Mouse (Mus musculus) limb, embryonic 13.5 days (tissue): ENCODE measurements around the gene Acad12. TPM values are rescaled to one million over a fixed set of nuclear protein-coding genes. Genes with fewer than 3 reads are reported as not detected.
"Not testable (repeated sequence)": the region's sequence is repeated elsewhere in the genome, so short reads cannot be mapped to it uniquely, and the experiment has no call there.

Source experiments
- ATAC-seq: fragments of 200-750 bp; cut with Nextera tagmentation; 2 replicates; pipeline ENCODE4 v1.8.0; 2017; ENCODE audit warnings: low read depth, moderate number of reproducible peaks, moderate TSS enrichment; ENCODE audit not compliant: low FRiP score
- H3K27ac ChIP-seq: fragments of 300-500 bp; sonication (generic); 2 replicates; pipeline ENCODE4 v1.5.1; 2015; ENCODE audit warnings: inconsistent platforms, mild to moderate bottlenecking, moderate library complexity
- H3K27me3 ChIP-seq: fragments of 300-500 bp; sonication (generic); 2 replicates; pipeline ENCODE4 v1.6.1; 2015; ENCODE audit warnings: mild to moderate bottlenecking, inconsistent platforms
- H3K36me3 ChIP-seq: fragments of 300-500 bp; sonication (generic); 2 replicates; pipeline ENCODE4 v1.6.1; 2015; ENCODE audit warnings: inconsistent platforms, mild to moderate bottlenecking, moderate library complexity
- H3K4me1 ChIP-seq: fragments of 300-500 bp; sonication (generic); 2 replicates; pipeline ENCODE4 v1.6.1; 2015; ENCODE audit warnings: inconsistent platforms
- H3K4me2 ChIP-seq: fragments of 300-500 bp; sonication (generic); replicated peaks from 2 replicates; pipeline ENCODE4 v1.6.1; 2015; ENCODE audit warnings: inconsistent platforms, mild to moderate bottlenecking, moderate library complexity
- H3K4me3 ChIP-seq: fragments of 300-500 bp; sonication (generic); 2 replicates; pipeline ENCODE4 v1.5.1; 2015; ENCODE audit warnings: moderate library complexity, mild to moderate bottlenecking, inconsistent platforms
- H3K9ac ChIP-seq: fragments of 300-500 bp; sonication (generic); 2 replicates; pipeline ENCODE4 v1.6.1; 2015; ENCODE audit warnings: mild to moderate bottlenecking, inconsistent platforms
- H3K9me3 ChIP-seq: fragments of 300-500 bp; sonication (generic); 2 replicates; pipeline ENCODE4 v1.6.1; 2016; ENCODE audit warnings: inconsistent platforms
- WGBS: fragments of 180-500 bp; shearing (Covaris S2); methylation state at CpG from one replicate; pipeline ENCODE4 v1.1.7; 2015; 5-methylcytosine and 5-hydroxymethylcytosine counted together
- polyA plus RNA-seq: library from polyadenylated mRNA; unstranded; fragments of >200 nt; fragmentation: Nextera tagmentation; extraction: Ambion mirVana; gene quantifications from 2 replicates; pipeline ENCODE4 v1.2.1, GENCODE M21; 2015

Gene Acad12
- polyA plus RNA-seq = 2.1 and 3.2 TPM in 2 replicates

GRCm38 (mm10) chr5:121618592-121619513, at the start of gene Acad12:
Gene Acad12, minus strand, starts transcription at chr5:121618938.
- H3K4me1 ChIP-seq = peaks cover 10% of the 10 kb centered on the region
- H3K9ac ChIP-seq = peak within 1 kb of the TSS; percentile 88
- no peaks in the 10 kb centered on the region for H3K27me3 ChIP-seq
- ATAC-seq = peak; percentile 79
- no peaks in the 10 kb centered on the region for H3K9me3 ChIP-seq
- H3K4me2 ChIP-seq = peak within 1 kb of the TSS; percentile 85
- 0 out of 2 replicates have a peak, but pooled peaks cover 3% of the 10 kb centered on the region for H3K36me3 ChIP-seq
- H3K4me3 ChIP-seq = peak within 1 kb of the TSS; percentile 78
- under 1% methylated on average over 57 of the region's 58 CpGs for WGBS
- H3K27ac ChIP-seq = peak within 1 kb of the TSS; percentile 48; the same call in 1 of the 2 replicates

DNA sequence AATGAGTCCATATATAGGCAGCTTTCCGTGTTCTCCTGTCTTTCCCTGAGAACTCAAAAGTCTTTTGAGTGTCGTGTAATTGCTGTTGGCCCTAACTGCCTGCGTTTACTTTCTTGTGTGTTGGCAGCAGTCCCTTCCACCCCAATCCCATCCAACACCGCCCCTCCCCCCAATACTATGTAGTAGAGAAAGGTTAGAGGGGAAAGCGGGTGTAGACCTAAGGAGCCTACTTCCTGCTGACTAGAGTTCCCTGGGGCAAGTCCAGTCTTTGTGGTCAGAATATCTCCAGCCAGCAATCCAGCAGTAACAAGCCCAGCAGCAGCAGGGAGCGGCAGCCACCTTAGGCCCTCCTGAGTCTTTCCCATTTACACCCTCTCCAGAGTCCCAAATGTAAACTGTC, 49.7 kb upstream of the Acad12 start:
- 65% methylated on average over 6 of the region's 6 CpGs for WGBS
- Histone ChIP-seq H3K9ac (no peak overlapping the region), H3K4me1 (no peaks in the 10 kb centered on the region), H3K9me3 (0 out of 2 replicates have a peak, but pooled peaks cover 2% of the 10 kb centered on the region), H3K27ac (no peak overlapping the region), H3K4me2 (no peak overlapping the region), H3K36me3 (peaks cover 88% of the 10 kb centered on the region), H3K27me3 (no peaks in the 10 kb centered on the region), H3K4me3 (no peak overlapping the region)
- no peak for ATAC-seq

DNA sequence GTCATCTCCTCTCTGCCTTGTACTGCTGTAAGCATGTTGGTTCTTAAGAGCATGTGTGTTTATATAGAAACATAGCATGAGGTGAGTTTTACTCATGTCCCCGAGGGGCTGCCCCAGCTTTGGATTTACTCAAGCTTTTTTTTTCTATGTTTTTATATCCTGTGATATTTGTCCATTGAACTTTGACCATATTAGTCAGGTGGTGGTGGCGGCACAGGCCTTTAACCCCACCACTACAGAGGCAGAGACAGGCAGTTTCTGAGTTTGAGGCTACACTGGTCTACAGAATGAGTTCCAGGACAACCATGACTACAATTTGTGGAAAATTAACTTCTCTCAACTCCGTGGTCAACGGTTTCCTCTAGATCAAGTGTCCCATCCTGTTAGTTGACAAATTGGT, 48.3 kb upstream of the Acad12 start:
- Histone ChIP-seq H3K4me2 (no peak overlapping the region), H3K36me3 (peaks cover 85% of the 10 kb centered on the region), H3K27me3 (no peaks in the 10 kb centered on the region), H3K27ac (no peak overlapping the region), H3K4me1 (peaks cover 4% of the 10 kb centered on the region), H3K4me3 (no peak overlapping the region), H3K9me3 (0 out of 2 replicates have a peak, but pooled peaks cover 2% of the 10 kb centered on the region), H3K9ac (no peak overlapping the region)
- ATAC-seq = no peak
- WGBS = 93% methylated on average over 4 of the region's 4 CpGs

DNA sequence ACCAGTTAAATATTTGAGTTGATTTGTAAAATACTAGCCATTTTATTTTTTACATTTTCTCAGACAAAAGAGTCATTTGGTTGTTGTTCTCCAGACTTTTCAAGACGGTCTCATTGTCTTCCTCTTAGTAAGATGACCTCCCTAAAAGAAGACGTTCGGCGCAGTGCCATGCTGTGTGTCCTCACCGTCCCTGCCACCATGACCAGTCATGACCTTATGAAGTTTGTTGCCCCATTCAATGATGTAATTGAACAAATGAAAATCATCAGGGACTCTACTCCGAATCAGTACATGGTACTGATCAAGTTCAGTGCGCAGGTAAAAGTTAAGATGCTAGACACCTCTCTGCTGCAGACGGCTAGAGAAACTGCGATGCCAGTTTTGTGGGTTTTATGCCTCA, 46.2 kb upstream of the Acad12 start:
- peaks cover 72% of the 10 kb centered on the region for H3K36me3 ChIP-seq
- WGBS = 94% methylated on average over 9 of the region's 9 CpGs
- H3K27me3 ChIP-seq = no peaks in the 10 kb centered on the region
- H3K9me3 ChIP-seq = no peaks in the 10 kb centered on the region
- H3K27ac ChIP-seq = no peak overlapping the region
- ATAC-seq = no peak
- H3K4me2 ChIP-seq = no peak overlapping the region
- H3K9ac ChIP-seq = no peak overlapping the region
- no peak overlapping the region for H3K4me3 ChIP-seq
- H3K4me1 ChIP-seq = peaks cover 16% of the 10 kb centered on the region

GRCm38 (mm10) chr5:121664078-121664477, 45.3 kb upstream of the Acad12 start:
- WGBS = 79% methylated on average over 6 of the region's 6 CpGs
- H3K27ac ChIP-seq = no peak overlapping the region
- H3K9me3 ChIP-seq = no peaks in the 10 kb centered on the region
- H3K4me2 ChIP-seq = no peak overlapping the region
- H3K9ac ChIP-seq = no peak overlapping the region
- H3K36me3 ChIP-seq = peaks cover 66% of the 10 kb centered on the region
- peaks cover 22% of the 10 kb centered on the region for H3K4me1 ChIP-seq
- no peak for ATAC-seq
- no peaks in the 10 kb centered on the region for H3K27me3 ChIP-seq
- no peak overlapping the region for H3K4me3 ChIP-seq

- no peak for ATAC-seq
- peaks cover 60% of the 10 kb centered on the region for H3K36me3 ChIP-seq
Measured at GRCm38 (mm10) chr5:121663456-121663855, 44.7 kb upstream of the Acad12 start.

DNA sequence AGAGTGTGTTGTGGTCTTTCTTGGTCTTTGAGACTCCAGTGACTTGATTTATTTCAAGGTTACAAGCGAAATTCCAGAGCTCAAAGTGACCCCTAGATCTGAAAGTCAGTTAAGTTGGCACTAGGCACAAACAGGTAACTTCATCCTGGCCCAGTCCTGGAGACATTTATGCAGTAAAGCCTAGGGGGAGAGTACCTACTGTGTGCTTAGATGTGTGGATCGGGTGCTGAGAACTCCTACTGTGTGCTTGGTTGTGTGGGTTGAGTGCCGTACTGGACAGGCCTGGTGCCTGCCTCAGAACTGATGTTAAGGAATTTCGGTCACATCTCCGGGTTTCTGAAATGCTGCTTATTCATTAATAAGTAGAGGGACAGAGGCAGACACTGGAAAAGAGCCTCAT, 42.8 kb upstream of the Acad12 start:
- H3K9me3 ChIP-seq = no peaks in the 10 kb centered on the region
- no peaks in the 10 kb centered on the region for H3K27me3 ChIP-seq
- peaks cover 40% of the 10 kb centered on the region for H3K36me3 ChIP-seq
- no peak overlapping the region for H3K27ac ChIP-seq
- peaks cover 22% of the 10 kb centered on the region for H3K4me1 ChIP-seq
- H3K9ac ChIP-seq = peak overlapping the region; percentile 93
- peak overlapping the region; percentile 93 for H3K4me3 ChIP-seq
- 81% methylated on average over 5 of the region's 5 CpGs for WGBS
- H3K4me2 ChIP-seq = peak overlapping the region; percentile 85
- ATAC-seq = no peak

More at GRCm38 (mm10) chr5:121663456-121663855, 44.7 kb upstream of the Acad12 start:
- WGBS = 85% methylated on average over 8 of the region's 8 CpGs
- no peak overlapping the region for H3K27ac ChIP-seq
- H3K4me2 ChIP-seq = no peak overlapping the region
- H3K27me3 ChIP-seq = no peaks in the 10 kb centered on the region
- peaks cover 22% of the 10 kb centered on the region for H3K4me1 ChIP-seq
- H3K9ac ChIP-seq = no peak overlapping the region
- no peaks in the 10 kb centered on the region for H3K9me3 ChIP-seq
- no peak overlapping the region for H3K4me3 ChIP-seq

GRCm38 (mm10) chr5:121660897-121661254, 42.1 kb upstream of the Acad12 start:
- Histone ChIP-seq H3K4me1 (peaks cover 22% of the 10 kb centered on the region), H3K9ac (peak overlapping the region; percentile 93), H3K4me3 (peak overlapping the region; percentile 93), H3K27ac (0 out of 2 replicates have a peak overlapping the region, but pooled peaks have one; percentile 22), H3K9me3 (no peaks in the 10 kb centered on the region), H3K27me3 (no peaks in the 10 kb centered on the region), H3K4me2 (peak overlapping the region; percentile 85), H3K36me3 (peaks cover 34% of the 10 kb centered on the region)
- no peak for ATAC-seq
- 3% methylated on average over 26 of the region's 26 CpGs for WGBS

GRCm38 (mm10) chr5:121660059-121660896, 41.5 kb upstream of the Acad12 start, which contains the start of the genes Acad10 and Brap:
Gene Acad10, minus strand, starts transcription at chr5:121660514.
Gene Brap, plus strand, starts transcription at chr5:121660563.
- Histone ChIP-seq H3K4me1 (peaks cover 22% of the 10 kb centered on the region), H3K27me3 (no peaks in the 10 kb centered on the region), H3K9ac (peak within 1 kb of the TSS; percentile 93), H3K4me2 (peak within 1 kb of the TSS; percentile 85), H3K27ac (0 out of 2 replicates have a peak within 1 kb of the TSS, but pooled peaks have one; percentile 22), H3K9me3 (no peaks in the 10 kb centered on the region), H3K4me3 (peak within 1 kb of the TSS; percentile 93), H3K36me3 (peaks cover 30% of the 10 kb centered on the region)
- 1% methylated on average over 63 of the region's 85 CpGs for WGBS
- ATAC-seq = peak; percentile 79

- not testable (repeated sequence) for H3K9me3 ChIP-seq, H3K27ac ChIP-seq, H3K36me3 ChIP-seq, H3K9ac ChIP-seq, H3K4me3 ChIP-seq, H3K4me2 ChIP-seq, ATAC-seq, H3K27me3 ChIP-seq
- 84% methylated on average over 6 of the region's 6 CpGs for WGBS
- peaks cover 22% of the 10 kb centered on the region for H3K4me1 ChIP-seq
Measured at GRCm38 (mm10) chr5:121657656-121658055, 38.9 kb upstream of the Acad12 start.

- not testable (repeated sequence) for H3K4me2 ChIP-seq, H3K27me3 ChIP-seq, H3K36me3 ChIP-seq, ATAC-seq, H3K4me3 ChIP-seq, H3K27ac ChIP-seq, H3K9ac ChIP-seq, H3K9me3 ChIP-seq
- H3K4me1 ChIP-seq = peaks cover 15% of the 10 kb centered on the region
- 73% methylated on average over 6 of the region's 6 CpGs for WGBS
Measured at GRCm38 (mm10) chr5:121656866-121657265, 38.1 kb upstream of the Acad12 start.

DNA sequence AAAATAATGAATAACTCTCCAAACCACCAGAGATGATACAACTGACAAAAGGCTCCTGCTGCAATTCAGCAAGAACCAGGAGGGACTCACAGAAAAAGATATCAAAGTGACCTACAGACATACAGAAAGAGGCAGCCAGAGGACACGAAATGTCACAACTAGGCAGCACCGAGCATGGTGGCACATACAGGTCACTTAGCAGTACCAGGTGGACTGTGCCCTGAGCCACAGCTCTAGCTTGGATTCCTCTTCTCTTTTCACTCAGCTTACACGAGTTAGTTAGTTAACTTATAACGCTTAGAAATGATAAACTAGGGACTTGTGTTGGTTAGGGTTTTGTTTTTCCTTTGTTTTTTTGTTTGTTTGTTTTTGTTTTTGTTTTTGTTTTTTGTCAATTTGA, 35.8 kb upstream of the Acad12 start:
- Histone ChIP-seq H3K9ac (no peak overlapping the region), H3K27ac (no peak overlapping the region), H3K4me2 (no peak overlapping the region), H3K4me1 (peaks cover 4% of the 10 kb centered on the region), H3K27me3 (no peaks in the 10 kb centered on the region), H3K36me3 (no peaks in the 10 kb centered on the region), H3K9me3 (no peaks in the 10 kb centered on the region), H3K4me3 (no peak overlapping the region)
- ATAC-seq = no peak
- WGBS = 80% methylated on average over 4 of the region's 4 CpGs
